11 mouse cellular contexts compared by ENCODE assay signal in genomic region chr5:77029735-77030134, GRCm38 (mm10). TPM values are rescaled to one million over a fixed set of nuclear protein-coding genes. Genes with fewer than 3 reads are reported as not detected.
A peak's percentile ranks its signal among the peaks of the same experiment; 100 is the strongest.
DNase-seq lines count a peak whose midpoint lies in the region; ATAC-seq and TF ChIP-seq lines count a peak whose summit lies in the region.
"Had no signal": no experiment of that assay in that cellular context is flagged by ENCODE, and none has a peak within 500 bp of the region (broad histone marks: within the 10 kb centered on the region; RNA-seq: fewer than 3 reads in every experiment).

No protein-coding gene starts in this region.

- DNase-seq in cerebellum, adult 2 months = no peak
- DNase-seq in cerebellum, adult 11 months = no peak
- DNase-seq in midbrain, embryonic 14.5 days = peak; percentile 25
- DNase-seq in adrenal gland, adult 8-10 months = peak; percentile 9
- DNase-seq in gastrocnemius, postnatal 36 days = peak; percentile 21 to 34
- DNase-seq in lung, adult 2 months = peak; percentile 50
- peak; percentile 43 for DNase-seq in thymus, postnatal 14 days

- H3K9me3 ChIP-seq in midbrain, embryonic 14.5 days (ENCODE audit: control insufficient read depth, low read length) = no peaks in the 10 kb centered on the region
- H3K9me3 ChIP-seq in midbrain, embryonic 13.5 days = no peaks in the 10 kb centered on the region
- H3K9me3 ChIP-seq: hindbrain, embryonic 15.5 days; neural tube, embryonic 12.5 days had no signal

- no peak for TF ChIP-seq POLR2A in cerebellum, adult 2 months (IDR thresholded peaks at IDR 0.05; ENCODE audit: borderline replicate concordance, insufficient read depth, low read length)
- no peak for TF ChIP-seq POLR2A in lung, adult 2 months (IDR thresholded peaks at IDR 0.05; ENCODE audit: borderline replicate concordance, extremely low read depth, low read depth, low read length)

- H3K27ac ChIP-seq in cerebellum, adult 2 months (ENCODE audit: insufficient read depth, low read length) = no peak overlapping the region
- no peak overlapping the region for H3K27ac ChIP-seq in midbrain, embryonic 14.5 days (replicated peaks; ENCODE audit: low read depth, low read length)
- H3K27ac ChIP-seq in midbrain, embryonic 13.5 days = no peak overlapping the region
- H3K27ac ChIP-seq: hindbrain, embryonic 15.5 days; neural tube, embryonic 12.5 days had no signal

- no peak overlapping the region for H3K9ac ChIP-seq in midbrain, embryonic 14.5 days (replicated peaks; ENCODE audit: low read length)
- H3K9ac ChIP-seq in midbrain, embryonic 13.5 days (replicated peaks) = no peak overlapping the region
- H3K9ac ChIP-seq: hindbrain, embryonic 15.5 days; neural tube, embryonic 12.5 days had no signal

- TF ChIP-seq CTCF in cerebellum, adult 2 months (IDR thresholded peaks at IDR 0.05; ENCODE audit: borderline replicate concordance, insufficient read depth, low read depth, low read length) = peak; percentile 39; the same call in 1 of the 2 replicates
- peak; percentile 92 for TF ChIP-seq CTCF in lung, adult 2 months (IDR thresholded peaks at IDR 0.05; ENCODE audit: insufficient read depth, low read length)

- 73% methylated on average over 5 of the region's 5 CpGs for WGBS in cerebellum, adult 2 months
- WGBS in midbrain, embryonic 14.5 days = 81% methylated on average over 5 of the region's 5 CpGs
- WGBS in midbrain, embryonic 13.5 days = 81% methylated on average over 5 of the region's 5 CpGs
- WGBS in lung, adult 2 months = 65% methylated on average over 5 of the region's 5 CpGs

- intact Hi-C loops in gastrocnemius, postnatal 36 days (cut with DNase I) = no loop called here

- no peaks in the 10 kb centered on the region for H3K36me3 ChIP-seq in midbrain, embryonic 14.5 days (ENCODE audit: control insufficient read depth, insufficient read depth, low read length)
- no peaks in the 10 kb centered on the region for H3K36me3 ChIP-seq in midbrain, embryonic 13.5 days
- H3K36me3 ChIP-seq: G1E; hindbrain, embryonic 15.5 days; neural tube, embryonic 12.5 days had no signal

- no peak overlapping the region for H3K4me2 ChIP-seq in midbrain, embryonic 14.5 days (ENCODE audit: low read length)
- no peak overlapping the region for H3K4me2 ChIP-seq in midbrain, embryonic 13.5 days (replicated peaks)
- H3K4me2 ChIP-seq: hindbrain, embryonic 15.5 days; neural tube, embryonic 12.5 days had no signal

- no peak for ATAC-seq in midbrain, embryonic 14.5 days (ENCODE audit: low FRiP score, low TSS enrichment)
- no peak for ATAC-seq in midbrain, embryonic 13.5 days

- H3K4me3 ChIP-seq in cerebellum, adult 2 months (replicated peaks; ENCODE audit: insufficient read depth, low read depth, low read length) = no peak overlapping the region
- H3K4me3 ChIP-seq in midbrain, embryonic 14.5 days (replicated peaks; ENCODE audit: low read depth, low read length) = no peak overlapping the region
- no peak overlapping the region for H3K4me3 ChIP-seq in midbrain, embryonic 13.5 days (replicated peaks)
- no peak overlapping the region for H3K4me3 ChIP-seq in lung, adult 2 months (replicated peaks; ENCODE audit: extremely low read depth, low read depth, low read length)
- H3K4me3 ChIP-seq: hindbrain, embryonic 15.5 days; neural tube, embryonic 12.5 days had no signal

- no peaks in the 10 kb centered on the region for H3K4me1 ChIP-seq in cerebellum, adult 2 months (ENCODE audit: control insufficient read depth, insufficient read depth, low read length)
- H3K4me1 ChIP-seq in midbrain, embryonic 14.5 days (ENCODE audit: control insufficient read depth, insufficient read depth, low read length) = no peaks in the 10 kb centered on the region
- H3K4me1 ChIP-seq in midbrain, embryonic 13.5 days (replicated peaks) = no peaks in the 10 kb centered on the region
- H3K4me1 ChIP-seq in lung, adult 2 months (ENCODE audit: control insufficient read depth, insufficient read depth, low read length) = no peaks in the 10 kb centered on the region
- H3K4me1 ChIP-seq: hindbrain, embryonic 15.5 days; neural tube, embryonic 12.5 days had no signal

- H3K27me3 ChIP-seq in cerebellum, adult 2 months (ENCODE audit: control insufficient read depth, insufficient read depth, low read length) = no peaks in the 10 kb centered on the region
- H3K27me3 ChIP-seq in midbrain, embryonic 14.5 days (ENCODE audit: control insufficient read depth, insufficient read depth, low read length) = no peaks in the 10 kb centered on the region
- no peaks in the 10 kb centered on the region for H3K27me3 ChIP-seq in midbrain, embryonic 13.5 days
- H3K27me3 ChIP-seq: hindbrain, embryonic 15.5 days; neural tube, embryonic 12.5 days had no signal

RNA-seq across cellular contexts. Expression of gene Thegl, which starts 13.9 kb away (rescaled TPM):
- polyA plus RNA-seq in cerebellum, adult 2 months (2012; rRNA removed) = 0.74 and 0.86 TPM in 2 replicates
- 0.41 and 0.80 TPM in 2 replicates for polyA plus RNA-seq in midbrain, embryonic 14.5 days (2014; fragmentation: Nextera tagmentation; extraction: Ambion mirVana)
- 0.27 and 0.30 TPM in 2 replicates for polyA plus RNA-seq in midbrain, embryonic 13.5 days (2015; fragmentation: Nextera tagmentation; extraction: Ambion mirVana)
- total RNA-seq in adrenal gland, adult 8-10 months (2022) = under 1 TPM in 2 of 4 experiments, not detected in 2; 0.23 to 0.24 TPM
- total RNA-seq in gastrocnemius, postnatal 36 days (2021) = not detected
- 0.18 and 0.65 TPM in 2 replicates for polyA plus RNA-seq in lung, adult 2 months (2012; rRNA removed)
- total RNA-seq: G1E had no signal

RNA-seq across cellular contexts. Expression of gene Arl9, which starts 25.9 kb away (rescaled TPM):
- 0.25 TPM in 1 of 2 replicates, not detected in the other for polyA plus RNA-seq in cerebellum, adult 2 months (2012; rRNA removed)
- polyA plus RNA-seq in midbrain, embryonic 14.5 days (2014; fragmentation: Nextera tagmentation; extraction: Ambion mirVana) = not detected in 2 replicates
- not detected in 2 replicates for polyA plus RNA-seq in midbrain, embryonic 13.5 days (2015; fragmentation: Nextera tagmentation; extraction: Ambion mirVana)
- not detected for total RNA-seq in adrenal gland, adult 8-10 months (2022)
- total RNA-seq in gastrocnemius, postnatal 36 days (2021) = not detected
- polyA plus RNA-seq in lung, adult 2 months (2012; rRNA removed) = not detected in 2 replicates
- total RNA-seq: G1E had no signal
- polyA plus RNA-seq: G1E; hindbrain, embryonic 15.5 days; neural tube, embryonic 12.5 days had no signal

RNA-seq across cellular contexts. Expression of gene Srp72, which starts 55.3 kb away (rescaled TPM):
- 62.0 and 66.2 TPM in 2 replicates for polyA plus RNA-seq in cerebellum, adult 2 months (2012; rRNA removed)
- polyA plus RNA-seq in midbrain, embryonic 14.5 days (2014; fragmentation: Nextera tagmentation; extraction: Ambion mirVana) = 77.3 and 99.6 TPM in 2 replicates
- polyA plus RNA-seq in midbrain, embryonic 13.5 days (2015; fragmentation: Nextera tagmentation; extraction: Ambion mirVana) = 77.5 and 87.5 TPM in 2 replicates
- 100 to 1,000 TPM; 124 to 171 (median 156) TPM for total RNA-seq in adrenal gland, adult 8-10 months (2022)
- total RNA-seq in gastrocnemius, postnatal 36 days (2021) = 10 to 100 TPM; 51.1 to 60.5 TPM
- 15.1 and 21.6 TPM in 2 replicates for polyA plus RNA-seq in lung, adult 2 months (2012; rRNA removed)

Comparison
In these comparisons a context has a peak if more than half of its experiments do, and no peak if none do; other contexts are left out.
1. DNase-seq: peak in midbrain, embryonic 14.5 days (single experiment), adrenal gland, adult 8-10 months (single experiment), gastrocnemius, postnatal 36 days (2 of 2), lung, adult 2 months (single experiment) and thymus, postnatal 14 days (single experiment); none in cerebellum, adult 2 months (0 of 2) and cerebellum, adult 11 months (single experiment).